Mouse (Mus musculus) spleen, adult 2 months (tissue): ENCODE measurements around the gene Ranbp3l.

Experiments
- CTCF ChIP-seq: fragments of 200-500 bp; IDR thresholded peaks from 2 replicates; pipeline ENCODE4 v1.5.1; 2011; ENCODE audit warnings: mild to moderate bottlenecking, inconsistent platforms; ENCODE audit not compliant: insufficient read depth, insufficient read length, insufficient replicate concordance; ENCODE audit errors: extremely low read depth
- POLR2A ChIP-seq: fragments of 200-500 bp; IDR thresholded peaks from 2 replicates; pipeline ENCODE4 v1.6.1; 2011; ENCODE audit warnings: low read depth, low read length, inconsistent platforms

- no peak for TF ChIP-seq POLR2A
- TF ChIP-seq CTCF = no peak
These were observed 4.4 kb upstream of the Ranbp3l start for GRCm38 (mm10) chr15:8963323-8963722.
